Mouse (Mus musculus) heart, adult 11 months (tissue): Measurements from ENCODE around the gene Krtap22-2.
"Not testable (repeated sequence)": the region's sequence is repeated elsewhere in the genome, so short reads cannot be mapped to it uniquely, and the experiment has no call there.

ENCODE experiments used
- DNase-seq: peaks from one replicate; pipeline ENCODE4 v3.0.0; 2022

Krtap22-2 gene

GRCm38 (mm10) chr16:89010659-89011058, at the start of gene Krtap22-2:
Gene Krtap22-2, minus strand, starts transcription at chr16:89010759.
- DNase-seq = no peak

- DNase-seq = no peak
These were observed 37.2 kb upstream of the Krtap22-2 start, which contains the start of gene Krtap6-5 for GRCm38 (mm10) chr16:89047783-89048182. Gene Krtap6-5, minus strand, starts transcription at chr16:89047883.

GRCm38 (mm10) chr16:89041372-89041771, 30.8 kb upstream of the Krtap22-2 start, which contains the start of gene Gm10228:
Gene Gm10228, minus strand, starts transcription at chr16:89041472.
- DNase-seq = not testable (repeated sequence)

- not testable (repeated sequence) for DNase-seq
These were observed 20.8 kb upstream of the Krtap22-2 start, which contains the start of gene Krtap6-1 for GRCm38 (mm10) chr16:89031399-89031798. Gene Krtap6-1, plus strand, starts transcription at chr16:89031699.

DNA sequence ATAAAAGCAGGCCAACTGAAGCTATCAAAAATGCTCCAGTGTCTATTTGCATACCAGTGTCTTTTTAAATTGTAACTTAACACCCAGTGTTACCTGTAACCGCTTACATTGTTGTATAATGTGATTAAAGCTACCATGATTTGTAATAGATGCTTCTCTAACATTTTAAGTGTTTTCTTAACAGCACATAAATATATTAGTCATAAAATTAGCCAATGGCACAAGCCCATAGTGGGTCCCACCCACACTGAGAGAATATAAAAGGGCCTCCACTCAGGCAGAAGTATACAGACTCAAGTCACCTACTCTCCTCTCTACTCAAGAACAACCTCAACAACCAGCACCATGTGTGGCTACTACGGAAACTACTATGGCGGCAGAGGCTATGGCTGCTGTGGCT, 4.4 kb upstream of the Krtap22-2 start, which contains the start of gene Gm10229:
Gene Gm10229 (plus strand): TSS at position 301 of the 400 bp plus-strand sequence.
- DNase-seq = not testable (repeated sequence)

DNA sequence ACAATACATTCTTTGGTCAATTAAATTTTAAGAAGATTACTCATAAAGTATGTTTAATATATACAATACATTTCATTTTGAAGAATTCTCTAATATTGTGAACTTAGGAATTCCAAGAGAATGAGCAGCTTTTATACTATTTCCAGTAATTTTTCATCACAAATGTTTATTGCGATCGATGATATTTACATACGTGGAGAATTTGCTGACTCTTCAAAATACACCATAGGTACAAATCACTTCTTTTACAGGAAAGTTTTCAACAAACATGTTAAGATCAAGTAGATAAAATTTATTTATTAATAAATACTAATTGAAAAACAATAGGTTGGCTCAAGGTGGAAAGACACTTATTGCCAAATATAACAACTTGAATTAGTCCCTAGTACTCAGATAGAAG, 3.4 kb upstream of the Krtap22-2 start:
- no peak for DNase-seq

DNA sequence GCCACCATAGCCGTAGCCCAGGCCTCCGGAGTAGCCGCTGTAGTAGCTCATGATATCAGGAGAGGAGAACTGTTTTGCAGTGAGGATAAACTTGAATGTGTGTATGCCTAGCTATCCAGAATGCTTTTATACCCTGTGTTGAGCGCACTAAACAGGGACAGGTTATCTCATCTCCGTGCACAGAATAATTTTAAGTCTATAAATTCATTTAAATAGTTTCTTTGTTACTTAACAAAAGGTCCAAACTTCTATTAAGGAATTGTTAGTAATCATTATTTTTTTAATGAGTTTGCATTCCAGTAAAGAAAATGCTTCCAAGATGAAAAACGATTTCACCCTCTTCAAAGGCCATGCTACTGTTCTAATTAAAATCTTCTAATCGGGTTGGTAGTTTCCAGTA, 47.8 kb downstream of the Krtap22-2 start, which contains the start of gene Krtap16-3:
Gene Krtap16-3 (minus strand): TSS at position 101 of the 400 bp plus-strand sequence.
- no peak for DNase-seq
